Mouse (Mus musculus) CH12.LX (cell line): ENCODE results near the gene Dclk3. TPM values are rescaled to one million over a fixed set of nuclear protein-coding genes. Genes with fewer than 3 reads are reported as not detected.

ENCODE experiments used
- DNase-seq: peaks from one replicate; pipeline ENCODE4 v3.0.0-alpha.2; 2013; ENCODE audit errors: extremely low read depth
- H3K27ac ChIP-seq: 2 replicates; pipeline ENCODE4 v1.5.1; 2012; ENCODE audit warnings: low read depth, mild to moderate bottlenecking, control low read depth, moderate library complexity; ENCODE audit not compliant: insufficient read depth
- H3K27me3 ChIP-seq: replicated peaks from 2 replicates; pipeline ENCODE3; 2012; ENCODE audit warnings: inconsistent platforms
- H3K36me3 ChIP-seq, 2 experiments: replicated peaks in 1 of 2; 2 replicates each; pipeline versions ENCODE3 to v1.6.1; 2012; ENCODE audit warnings: inconsistent platforms in 1 of 2, low read length in 1 of 2, mild to moderate bottlenecking in 1 of 2, mixed read lengths in 1 of 2, moderate library complexity in 1 of 2; ENCODE audit not compliant: control insufficient read depth in 1 of 2, insufficient read depth in 1 of 2
- H3K4me1 ChIP-seq, 2 experiments: 2 replicates each; pipeline ENCODE4 v1.6.1; 2012; ENCODE audit warnings: inconsistent platforms in 1 of 2, moderate library complexity in 1 of 2; ENCODE audit not compliant: insufficient read depth in 2 of 2, control insufficient read depth in 1 of 2
- H3K4me2 ChIP-seq: 2 replicates; pipeline ENCODE4 v1.6.1; 2012; ENCODE audit warnings: low read depth, mild to moderate bottlenecking, control low read depth; ENCODE audit not compliant: poor library complexity, insufficient read depth, severe bottlenecking
- H3K4me3 ChIP-seq, 3 experiments: fragments of 150-350 bp in 1 of 3; sonication (generic) in 1 of 3; replicated peaks in 1 of 3; 2 replicates each; pipeline versions ENCODE3 to v1.5.1; 2011 to 2012; ENCODE audit warnings: low read depth in 2 of 3, low read length in 2 of 3, mild to moderate bottlenecking in 2 of 3, moderate library complexity in 2 of 3, control low read depth in 1 of 3, improper control_type of control experiment in 1 of 3, inconsistent platforms in 1 of 3, mixed read lengths in 1 of 3; ENCODE audit not compliant: poor library complexity in 1 of 3
- H3K79me2 ChIP-seq: replicated peaks from 2 replicates; pipeline ENCODE4 v1.6.1; 2012; ENCODE audit warnings: mild to moderate bottlenecking, moderate library complexity; ENCODE audit not compliant: control insufficient read depth, poor library complexity, insufficient read depth, severe bottlenecking; ENCODE audit errors: extremely low read depth
- H3K9ac ChIP-seq: 2 replicates; pipeline ENCODE4 v1.6.1; 2012; ENCODE audit warnings: low read depth, mild to moderate bottlenecking, control low read depth, moderate library complexity; ENCODE audit not compliant: insufficient read depth
- H3K9me3 ChIP-seq: replicated peaks from 2 replicates; pipeline ENCODE3; 2012; ENCODE audit warnings: low read length, inconsistent platforms, mixed read lengths
- BHLHE40 ChIP-seq: IDR thresholded peaks from 2 replicates; pipeline ENCODE4 v1.6.1; 2011; ENCODE audit warnings: mild to moderate bottlenecking, low read depth, low read length, improper control_type of control experiment
- CHD2 ChIP-seq: IDR thresholded peaks from 2 replicates; pipeline ENCODE4 v1.6.1; 2011; ENCODE audit warnings: low read length, improper control_type of control experiment
- CTCF ChIP-seq, 2 experiments: IDR thresholded peaks in 1 of 2; conservative IDR thresholded peaks in 1 of 2; 2 replicates each; pipeline ENCODE4 v1.5.1; 2011 to 2012; ENCODE audit warnings: low read depth in 2 of 2, low read length in 2 of 2, improper control_type of control experiment in 1 of 2, inconsistent platforms in 1 of 2, mild to moderate bottlenecking in 1 of 2, moderate library complexity in 1 of 2
- E2F4 ChIP-seq: IDR thresholded peaks from 2 replicates; pipeline ENCODE4 v1.6.1; 2011; ENCODE audit warnings: low read depth, low read length, improper control_type of control experiment; ENCODE audit not compliant: insufficient replicate concordance
- ELF1 ChIP-seq: IDR thresholded peaks from 2 replicates; pipeline ENCODE4 v1.6.1; 2014; ENCODE audit warnings: low read depth, mild to moderate bottlenecking, inconsistent platforms, low read length, improper control_type of control experiment
- EP300 ChIP-seq: IDR thresholded peaks from 2 replicates; pipeline ENCODE4 v1.6.1; 2011; ENCODE audit warnings: low read length, improper control_type of control experiment
- ETS1 ChIP-seq: conservative IDR thresholded peaks from 2 replicates; pipeline ENCODE4 v1.6.1; 2012; ENCODE audit warnings: low read depth, mild to moderate bottlenecking, inconsistent platforms, low read length, improper control_type of control experiment, moderate library complexity
- HCFC1 ChIP-seq: IDR thresholded peaks from 2 replicates; pipeline ENCODE4 v1.6.1; 2012; ENCODE audit warnings: low read depth, mild to moderate bottlenecking, inconsistent platforms, low read length, improper control_type of control experiment
- JUN ChIP-seq: IDR thresholded peaks from 2 replicates; pipeline ENCODE4 v1.6.1; 2011; ENCODE audit warnings: low read depth, mild to moderate bottlenecking, low read length, improper control_type of control experiment, moderate library complexity; ENCODE audit not compliant: insufficient read depth
- JUND ChIP-seq: conservative IDR thresholded peaks from 2 replicates; pipeline ENCODE4 v1.6.1; 2011; ENCODE audit warnings: low read depth, low read length, improper control_type of control experiment
- KAT2A ChIP-seq: IDR thresholded peaks from 2 replicates; pipeline ENCODE4 v1.6.1; 2012; ENCODE audit warnings: low read length, improper control_type of control experiment, inconsistent platforms; ENCODE audit not compliant: insufficient replicate concordance
- MAX ChIP-seq: IDR thresholded peaks from 2 replicates; pipeline ENCODE4 v1.6.1; 2011; ENCODE audit warnings: low read length, improper control_type of control experiment
- MAZ ChIP-seq: IDR thresholded peaks from 2 replicates; pipeline ENCODE4 v1.6.1; 2012; ENCODE audit warnings: low read depth, mild to moderate bottlenecking, inconsistent platforms, low read length, improper control_type of control experiment, moderate library complexity
- MYC ChIP-seq: IDR thresholded peaks from 2 replicates; pipeline ENCODE4 v1.6.1; 2011; ENCODE audit warnings: low read depth, mild to moderate bottlenecking, improper control_type of control experiment, low read length
- NELFE ChIP-seq: IDR thresholded peaks from 2 replicates; pipeline ENCODE4 v1.6.1; 2011; ENCODE audit warnings: low read depth, low read length, improper control_type of control experiment
- NRF1 ChIP-seq: IDR thresholded peaks from 2 replicates; pipeline ENCODE4 v1.6.1; 2014; ENCODE audit warnings: low read depth, mild to moderate bottlenecking, inconsistent platforms, low read length, improper control_type of control experiment, moderate library complexity
- PAX5 ChIP-seq: IDR thresholded peaks from 2 replicates; pipeline ENCODE4 v1.6.1; 2012; ENCODE audit warnings: low read length, inconsistent platforms, mixed read lengths
- POLR2A ChIP-seq: IDR thresholded peaks from 2 replicates; pipeline ENCODE4 v1.6.1; 2011; ENCODE audit warnings: low read depth, mild to moderate bottlenecking, improper control_type of control experiment, low read length
- POLR2AphosphoS2 ChIP-seq: IDR thresholded peaks from 2 replicates; pipeline ENCODE4 v1.6.1; 2011; ENCODE audit warnings: low read depth, low read length, improper control_type of control experiment
- RAD21 ChIP-seq: IDR thresholded peaks from 2 replicates; pipeline ENCODE4 v1.6.1; 2011; ENCODE audit warnings: low read depth, mild to moderate bottlenecking, low read length, improper control_type of control experiment, moderate library complexity
- RCOR1 ChIP-seq: conservative IDR thresholded peaks from 2 replicates; pipeline ENCODE4 v1.6.1; 2012; ENCODE audit warnings: low read depth, mild to moderate bottlenecking, inconsistent platforms, low read length, improper control_type of control experiment
- SIN3A ChIP-seq: IDR thresholded peaks from 2 replicates; pipeline ENCODE4 v1.6.1; 2012; ENCODE audit warnings: low read length, improper control_type of control experiment, inconsistent platforms
- SMC3 ChIP-seq: IDR thresholded peaks from 2 replicates; pipeline ENCODE4 v1.6.1; 2011; ENCODE audit warnings: low read depth, low read length, improper control_type of control experiment
- TBP ChIP-seq: conservative IDR thresholded peaks from 2 replicates; pipeline ENCODE4 v1.6.1; 2011; ENCODE audit warnings: low read depth, low read length, improper control_type of control experiment
- TCF12 ChIP-seq: IDR thresholded peaks from 2 replicates; pipeline ENCODE4 v1.6.1; 2014; ENCODE audit warnings: low read depth, mild to moderate bottlenecking, inconsistent platforms, low read length, improper control_type of control experiment
- UBTF ChIP-seq: IDR thresholded peaks from 2 replicates; pipeline ENCODE4 v1.6.1; 2012; ENCODE audit warnings: low read depth, mild to moderate bottlenecking, inconsistent platforms, low read length, improper control_type of control experiment, moderate library complexity
- ZKSCAN1 ChIP-seq: IDR thresholded peaks from 2 replicates; pipeline ENCODE4 v1.6.1; 2012; ENCODE audit warnings: low read depth, inconsistent platforms, low read length, improper control_type of control experiment, borderline replicate concordance
- ZNF384 ChIP-seq: IDR thresholded peaks from 2 replicates; pipeline ENCODE4 v1.6.1; 2012; ENCODE audit warnings: low read depth, low read length, improper control_type of control experiment, inconsistent platforms
- dilution Hi-C: fragments of 300-500 bp; cut with MboI; formaldehyde crosslinking; loops from 2 replicates; pipeline ENCODE4 v1.14.3; 2020; ENCODE audit warnings: low sequenced_read_pairs; ENCODE audit not compliant: extremely low pct_unique_long_range_greater_than_20kb, extremely low pct_ligation_motif_present
- in situ Hi-C: fragments of 300-500 bp; cut with MboI; formaldehyde crosslinking; loops from 3 replicates; pipeline ENCODE4 v1.14.3; 2019; ENCODE audit warnings: low sequenced_read_pairs, low pct_ligation_motif_present, low pct_unique_long_range_greater_than_20kb, mixed read lengths
- polyA plus RNA-seq: library from polyadenylated mRNA; unstranded; fragments of >175 nt; gene quantifications from 2 replicates; pipeline ENCODE4 v1.2.1, GENCODE M21; 2012; ENCODE audit warnings: low read depth; ENCODE audit not compliant: insufficient read length
- total RNA-seq, 2 experiments: library from RNA; depleted of rRNA; stranded (reverse); fragments of 300-350 nt in 1 of 2; fragments of >200 nt in 1 of 2; gene quantifications; 2 replicates each; pipeline ENCODE4 v1.2.3; 2012 to 2014

Dclk3 gene
- total and polyA plus RNA-seq, 3 experiments, result 0.17 to 1.1 (median 0.33) TPM

DNA sequence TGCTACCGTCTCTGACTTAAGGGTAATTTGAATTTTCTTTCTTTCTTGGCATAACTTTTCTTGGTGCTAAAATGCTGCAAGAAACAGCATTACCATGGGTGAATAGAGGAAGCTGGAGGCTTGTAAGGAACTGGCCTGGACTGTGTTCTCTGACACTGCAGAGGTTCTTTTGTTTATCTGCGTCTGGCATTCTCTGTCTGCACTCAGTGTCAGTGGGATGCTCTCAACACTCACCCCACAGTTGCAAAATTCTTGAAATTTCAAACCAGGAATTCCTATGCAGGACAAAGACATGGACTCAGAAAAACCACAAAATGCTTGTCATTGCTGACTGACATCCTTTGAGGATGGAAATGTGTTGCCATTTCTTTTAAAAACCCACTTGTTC is 9.5 kb upstream of the Dclk3 start:
- dilution Hi-C loops, result no loop called here
- no peak overlapping the region for H3K27ac ChIP-seq
- H3K9me3 ChIP-seq, result no peaks in the 10 kb centered on the region
- no peak overlapping the region for H3K4me3 ChIP-seq
- H3K4me1 ChIP-seq, result no peaks in the 10 kb centered on the region
- H3K79me2 ChIP-seq, result no peaks in the 10 kb centered on the region
- in situ Hi-C loops, result loop anchor here (10.0 kb wide), 1 partner anchor 45 kb away; no protein-coding TSS in a partner anchor
- TF ChIP-seq SIN3A, result no peak
- no peak for TF ChIP-seq ELF1
- no peak for TF ChIP-seq HCFC1
- no peak for TF ChIP-seq TBP
- TF ChIP-seq TCF12, result no peak
- no peak for TF ChIP-seq POLR2AphosphoS2
- no peak for TF ChIP-seq MAZ
- no peak for TF ChIP-seq BHLHE40
- TF ChIP-seq ETS1, result no peak
- no peak for TF ChIP-seq JUND
- TF ChIP-seq UBTF, result no peak
- no peak for TF ChIP-seq ZKSCAN1
- TF ChIP-seq EP300, result no peak
- TF ChIP-seq NELFE, result no peak
- TF ChIP-seq CTCF (conservative IDR thresholded peaks at IDR 0.05 in 1 of 2, IDR thresholded peaks at IDR 0.05 in 1 of 2; ENCODE audit: low read depth in 2 of 2, low read length in 2 of 2), result no peak
- no peak for TF ChIP-seq PAX5
- TF ChIP-seq NRF1, result no peak
- TF ChIP-seq KAT2A, result no peak
- TF ChIP-seq, all 38 proteins: peak for 0
- H3K4me2 ChIP-seq, result no peak overlapping the region
- H3K9ac ChIP-seq, result no peak overlapping the region
- H3K27me3 ChIP-seq, result no peaks in the 10 kb centered on the region
- no peak for DNase-seq
- H3K36me3 ChIP-seq, result no peaks in the 10 kb centered on the region

GRCm38 (mm10) chr9:111435429-111435828 is 3.5 kb upstream of the Dclk3 start:
- Histone ChIP-seq H3K4me2 (no peak overlapping the region), H3K4me1 (peaks cover 0 to 4% of the 10 kb centered on the region in 2 experiments; a peak in 3 of 4 replicates), H3K36me3 (no peaks in the 10 kb centered on the region), H3K4me3 (no peak overlapping the region), H3K27ac (no peak overlapping the region), H3K9ac (no peak overlapping the region), H3K27me3 (peaks cover 2% of the 10 kb centered on the region), H3K9me3 (no peaks in the 10 kb centered on the region), H3K79me2 (no peaks in the 10 kb centered on the region)
- in situ Hi-C loops, result no loop called here
- no peak for TF ChIP-seq E2F4
- no peak for TF ChIP-seq BHLHE40
- no peak for TF ChIP-seq JUN
- no peak for TF ChIP-seq KAT2A
- TF ChIP-seq ELF1, result no peak
- no peak for TF ChIP-seq NELFE
- TF ChIP-seq SMC3, result no peak
- TF ChIP-seq TBP, result no peak
- no peak for TF ChIP-seq ETS1
- no peak for TF ChIP-seq RAD21
- TF ChIP-seq TCF12, result no peak
- TF ChIP-seq MAZ, result no peak
- no peak for TF ChIP-seq MAX
- no peak for TF ChIP-seq POLR2A
- TF ChIP-seq RCOR1, result no peak
- TF ChIP-seq SIN3A, result no peak
- TF ChIP-seq CHD2, result no peak
- no peak for TF ChIP-seq MYC
- TF ChIP-seq ZNF384, result no peak
- TF ChIP-seq ZKSCAN1, result no peak
- dilution Hi-C loops, result no loop called here
- no peak for DNase-seq
